Comparison of ENCODE assay signal across 1 mouse cellular context in the genomic region with DNA sequence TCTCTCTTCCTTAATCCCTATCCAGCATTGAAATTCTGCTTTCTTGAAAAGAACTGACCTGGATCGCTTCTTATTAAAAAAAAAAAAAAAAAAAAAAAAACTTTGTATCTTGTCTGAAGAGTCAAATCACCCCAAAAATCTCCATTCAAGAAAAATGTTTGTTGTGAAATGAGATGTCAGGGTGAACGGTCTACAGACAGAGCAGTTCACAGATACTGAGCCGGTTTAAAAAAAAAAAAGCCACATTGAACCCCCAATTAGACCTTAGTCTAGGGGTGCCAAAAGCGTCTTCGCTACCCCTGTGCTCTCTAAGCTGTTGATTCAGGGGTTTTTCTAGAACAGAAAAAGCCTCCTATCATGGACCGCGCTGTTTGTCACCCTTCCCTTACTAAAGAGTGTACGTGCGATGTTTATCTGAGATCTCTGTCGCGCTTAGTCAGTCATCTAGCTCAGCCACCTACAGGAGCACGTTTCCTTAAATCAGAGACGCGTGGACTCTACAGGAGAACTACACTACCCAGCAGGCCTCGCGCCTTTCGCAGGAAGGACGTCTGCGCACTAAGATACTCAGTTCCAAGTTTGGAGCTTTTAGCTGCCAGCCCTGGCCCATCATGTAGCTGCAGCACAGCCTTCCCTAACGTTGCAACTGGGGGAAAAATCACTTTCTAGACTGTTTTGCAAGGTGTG.
TF ChIP-seq lines count a peak whose summit lies in the region.

Gene Map2k6 (plus strand): TSS at position 570 of the 687 bp plus-strand sequence.

TF ChIP-seq in MEL, 35 proteins besides CTCF, POLR2A, EP300 and RAD21 (continued from another document):
- TF ChIP-seq MEF2A (IDR thresholded peaks at IDR 0.05; ENCODE audit: extremely low read depth, insufficient replicate concordance, low read depth, low read length, poor library complexity, severe bottlenecking) (no peak), CHD1 (IDR thresholded peaks at IDR 0.05; ENCODE audit: low read depth, low read length) (no peak), ZKSCAN1 (IDR thresholded peaks at IDR 0.05; ENCODE audit: low read depth, low read length) (no peak; the same call in none of the 2 replicates), ETS1 (IDR thresholded peaks at IDR 0.05; ENCODE audit: low read depth, low read length) (peak; percentile 15; the same call in 1 of the 2 replicates), CHD2 (IDR thresholded peaks at IDR 0.05; ENCODE audit: low read length) (no peak), KAT2A (conservative IDR thresholded peaks at IDR 0.05; ENCODE audit: low read depth, low read length) (peak; percentile 75), TAL1 (IDR thresholded peaks at IDR 0.05; ENCODE audit: low read length) (no peak), NELFE (IDR thresholded peaks at IDR 0.05; ENCODE audit: low read depth, low read length) (no peak; the same call in 1 of the 2 replicates), ELF1 (IDR thresholded peaks at IDR 0.05; ENCODE audit: low read depth, low read length) (peak; percentile 75), TBP (IDR thresholded peaks at IDR 0.05; ENCODE audit: low read depth, low read length) (peak; percentile 63; the same call in 1 of the 2 replicates), USF2 (IDR thresholded peaks at IDR 0.05; ENCODE audit: borderline replicate concordance in 1 of 2, insufficient read depth in 1 of 2, low read depth in 1 of 2, low read length in 2 of 2) (no peak), E2F4 (IDR thresholded peaks at IDR 0.05; ENCODE audit: borderline replicate concordance, low read depth, low read length) (no peak), BHLHE40 (IDR thresholded peaks at IDR 0.05; ENCODE audit: borderline replicate concordance, low read depth, low read length) (peak; percentile 59; the same call in 1 of the 2 replicates), ZNF384 (IDR thresholded peaks at IDR 0.05; ENCODE audit: low read depth, low read length) (peak; percentile 88), MYC (IDR thresholded peaks at IDR 0.05; ENCODE audit: low read depth, low read length) (peak; percentile 98), MXI1 (IDR thresholded peaks at IDR 0.05; ENCODE audit: low read depth, low read length) (peak; percentile 93), USF1 (IDR thresholded peaks at IDR 0.05; ENCODE audit: low read depth, low read length) (no peak), HCFC1 (IDR thresholded peaks at IDR 0.05; ENCODE audit: low read depth, low read length) (peak; percentile 97), SMC3 (IDR thresholded peaks at IDR 0.05; ENCODE audit: low read depth, low read length) (no peak), POLR2AphosphoS5 (IDR thresholded peaks at IDR 0.05; ENCODE audit: borderline replicate concordance, low read depth, low read length) (no peak), POLR2AphosphoS2 (IDR thresholded peaks at IDR 0.05; ENCODE audit: low read length) (no peak), RCOR1 (IDR thresholded peaks at IDR 0.05; ENCODE audit: low read depth, low read length) (no peak), NRF1 (IDR thresholded peaks at IDR 0.05; ENCODE audit: insufficient read depth, low read depth, low read length, poor library complexity, severe bottlenecking) (peak; percentile 73), GABPA (IDR thresholded peaks at IDR 0.05; ENCODE audit: low read depth, low read length) (no peak)
